In the genomic region with DNA sequence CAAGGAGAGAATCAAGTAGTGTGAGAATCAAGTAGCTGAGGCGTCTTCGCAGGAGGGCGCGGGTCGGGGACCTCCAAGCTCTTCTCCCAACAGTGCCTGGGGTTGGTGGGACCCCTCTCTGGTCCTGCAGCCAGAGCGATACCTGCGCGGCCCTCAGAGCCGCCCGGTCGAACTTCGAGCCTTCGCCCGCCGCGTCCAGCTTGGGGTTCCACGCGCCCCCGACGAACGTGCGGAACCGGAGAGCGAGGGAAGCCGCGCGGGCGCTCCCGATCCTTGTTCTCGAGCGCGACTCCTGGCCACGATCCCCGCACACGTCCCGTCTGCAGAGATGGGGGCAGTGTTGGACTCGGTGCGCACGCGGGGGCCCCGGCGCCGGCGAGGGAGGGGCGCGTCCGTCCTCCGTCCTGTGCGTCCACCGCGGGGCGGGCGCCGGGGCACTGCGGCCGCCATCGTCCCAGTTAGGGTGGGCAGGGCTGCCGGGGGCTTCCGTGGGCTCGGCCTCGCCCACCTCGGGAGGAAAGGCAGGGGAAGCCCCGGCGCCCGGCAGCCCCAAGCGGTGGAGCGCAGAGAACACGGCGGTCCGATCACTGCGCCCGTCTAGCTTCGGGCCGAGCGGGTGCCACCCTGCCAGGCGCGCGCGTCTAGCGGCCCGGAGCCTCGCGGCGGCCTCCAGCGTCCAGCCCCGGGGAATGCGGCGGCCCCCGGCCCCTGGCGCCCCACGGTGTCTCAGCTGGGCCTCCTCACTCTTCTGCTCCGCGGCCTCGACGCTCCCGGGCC, we compare ENCODE assay signal across 8 mouse cellular contexts. TPM values are rescaled to one million over a fixed set of nuclear protein-coding genes. Genes with fewer than 3 reads are reported as not detected.
DNase-seq lines count a peak whose midpoint lies in the region; ATAC-seq and TF ChIP-seq lines count a peak whose summit lies in the region.

A gene (plus strand): TSS at position 556 of the 777 bp plus-strand sequence.

- 0 out of 2 replicates have a peak within 1 kb of the TSS, but pooled peaks have one; percentile 14 for H3K9ac ChIP-seq in forebrain, postnatal 0 days
- peak within 1 kb of the TSS; percentile 43; the same call in 1 of the 2 replicates for H3K9ac ChIP-seq in hindbrain, postnatal 0 days (replicated peaks; ENCODE audit: low read length)
- H3K9ac ChIP-seq in liver, embryonic 15.5 days: peak within 1 kb of the TSS; percentile 15; the same call in 1 of the 2 replicates

- peak within 1 kb of the TSS; percentile 37 for H3K4me3 ChIP-seq in layer of hippocampus, adult 2 months
- peak within 1 kb of the TSS; percentile 36 for H3K4me3 ChIP-seq in forebrain, postnatal 0 days (ENCODE audit: low read depth, low read length)
- peak within 1 kb of the TSS; percentile 40 for H3K4me3 ChIP-seq in hindbrain, postnatal 0 days (ENCODE audit: low read length)
- peak within 1 kb of the TSS; percentile 45 for H3K4me3 ChIP-seq in liver, embryonic 15.5 days (replicated peaks)

- no peak for TF ChIP-seq CTCF in layer of hippocampus, adult 2 months (conservative IDR thresholded peaks at IDR 0.05)
- TF ChIP-seq CTCF in forebrain, postnatal 0 days (IDR thresholded peaks at IDR 0.05; ENCODE audit: low read depth): no peak
- TF ChIP-seq CTCF in hindbrain, postnatal 0 days (IDR thresholded peaks at IDR 0.05; ENCODE audit: low read depth): no peak

- no peaks in the 10 kb centered on the region for H3K36me3 ChIP-seq in forebrain, postnatal 0 days (ENCODE audit: insufficient read depth)
- H3K36me3 ChIP-seq in hindbrain, postnatal 0 days (ENCODE audit: insufficient read depth, low read length): no peaks in the 10 kb centered on the region
- H3K36me3 ChIP-seq in liver, embryonic 15.5 days (replicated peaks): no peaks in the 10 kb centered on the region

- ATAC-seq in forebrain, postnatal 0 days: no peak
- ATAC-seq in hindbrain, postnatal 0 days: 0 out of 2 replicates have a peak, but pooled peaks have one; percentile 27
- no peak for ATAC-seq in liver, embryonic 15.5 days (ENCODE audit: insufficient read depth)
- ATAC-seq in cerebellum, adult (ENCODE audit: insufficient number of reproducible peaks, low FRiP score, low TSS enrichment): no peak

- H3K27ac ChIP-seq in layer of hippocampus, adult 2 months: peak within 1 kb of the TSS; percentile 64; the same call in 1 of the 2 replicates
- H3K27ac ChIP-seq in forebrain, postnatal 0 days (ENCODE audit: low read depth, low read length): no peak within 1 kb of the TSS
- 0 out of 2 replicates have a peak within 1 kb of the TSS, but pooled peaks have one; percentile 15 for H3K27ac ChIP-seq in hindbrain, postnatal 0 days
- no peak within 1 kb of the TSS; the same call in 1 of the 2 replicates for H3K27ac ChIP-seq in liver, embryonic 15.5 days (replicated peaks)

- DNase-seq in layer of hippocampus, adult 2 months (ENCODE audit: low spot score in 2 of 2): no peak
- no peak for DNase-seq in layer of hippocampus, adult 11-12 months (ENCODE audit: low spot score)
- DNase-seq in forebrain, postnatal 0 days: no peak
- DNase-seq in hindbrain, postnatal 0 days (ENCODE audit: low spot score): no peak
- DNase-seq in retina, embryonic 14.5 days (ENCODE audit: low spot score): peak; percentile 18
- DNase-seq in spleen, adult 18-20 months: no peak

- WGBS in forebrain, postnatal 0 days: 3% methylated on average over 89 of the region's 96 CpGs
- 3% methylated on average over 81 of the region's 96 CpGs for WGBS in hindbrain, postnatal 0 days
- 3% methylated on average over 96 of the region's 96 CpGs for WGBS in liver, embryonic 15.5 days (ENCODE audit: insufficient replicate concordance)

- H3K4me1 ChIP-seq in forebrain, postnatal 0 days (ENCODE audit: insufficient read depth): no peaks in the 10 kb centered on the region
- no peaks in the 10 kb centered on the region for H3K4me1 ChIP-seq in hindbrain, postnatal 0 days (ENCODE audit: insufficient read depth, low read length)
- H3K4me1 ChIP-seq in liver, embryonic 15.5 days (replicated peaks): peaks cover 13% of the 10 kb centered on the region

- H3K4me2 ChIP-seq in forebrain, postnatal 0 days (ENCODE audit: low read depth): peak within 1 kb of the TSS; percentile 48
- H3K4me2 ChIP-seq in hindbrain, postnatal 0 days (ENCODE audit: low read depth, low read length): peak within 1 kb of the TSS; percentile 53
- peak within 1 kb of the TSS; percentile 54 for H3K4me2 ChIP-seq in liver, embryonic 15.5 days

- no peaks in the 10 kb centered on the region for H3K9me3 ChIP-seq in forebrain, postnatal 0 days (ENCODE audit: low read length)
- no peaks in the 10 kb centered on the region for H3K9me3 ChIP-seq in hindbrain, postnatal 0 days (ENCODE audit: low read length)
- no peaks in the 10 kb centered on the region for H3K9me3 ChIP-seq in liver, embryonic 15.5 days (replicated peaks)

- H3K27me3 ChIP-seq in forebrain, postnatal 0 days (ENCODE audit: insufficient read depth, low read length): peaks cover 40% of the 10 kb centered on the region
- H3K27me3 ChIP-seq in hindbrain, postnatal 0 days (ENCODE audit: insufficient read depth, low read length): peaks cover 56% of the 10 kb centered on the region
- H3K27me3 ChIP-seq in liver, embryonic 15.5 days: peaks cover 90% of the 10 kb centered on the region

RNA-seq across cellular contexts. Expression of the gene that starts here (rescaled TPM):
- total RNA-seq in layer of hippocampus, adult 2 months (2021): 1 to 10 TPM; 2.8 to 3.1 TPM
- total RNA-seq in forebrain, postnatal 0 days (2014; rRNA removed): 1.8 and 2.1 TPM in 2 replicates
- 0.65 and 0.86 TPM in 2 replicates for polyA plus RNA-seq in forebrain, postnatal 0 days (2015; fragmentation: Nextera tagmentation; extraction: Ambion mirVana)
- 1.9 and 2.8 TPM in 2 replicates for total RNA-seq in hindbrain, postnatal 0 days (2014; rRNA removed)
- polyA plus RNA-seq in hindbrain, postnatal 0 days (2015; fragmentation: Nextera tagmentation; extraction: Ambion mirVana): 0.98 and 1.1 TPM in 2 replicates
- 0.93 and 1.2 TPM in 2 replicates for polyA plus RNA-seq in liver, embryonic 15.5 days (2015; fragmentation: Nextera tagmentation; extraction: Ambion mirVana)

Comparison
In these comparisons a context has a peak if more than half of its experiments do, and no peak if none do; other contexts are left out.
1. H3K27ac ChIP-seq: peak in layer of hippocampus, adult 2 months (single experiment) and hindbrain, postnatal 0 days (single experiment); none in forebrain, postnatal 0 days (single experiment) and liver, embryonic 15.5 days (single experiment).
2. Peak in every context shown above with its lines, with median percentiles within 50 percentile points of each other: H3K4me3 ChIP-seq, H3K4me2 ChIP-seq and H3K9ac ChIP-seq.